Mouse (Mus musculus) hematopoietic stem cell, adult 5-6 weeks (primary cell): ENCODE data around the gene Emp2. TPM values are rescaled to one million over a fixed set of nuclear protein-coding genes. Genes with fewer than 3 reads are reported as not detected.

Experiments used
- ATAC-seq, 2 experiments: fragments of 125-278 bp in 1 of 2; replicated peaks in 1 of 2; 2 replicates each; pipeline ENCODE4 v1.8.0; 2016 to 2017; ENCODE audit warnings: inconsistent platforms in 2 of 2, mild to moderate bottlenecking in 2 of 2, moderate number of reproducible peaks in 2 of 2, low read depth in 1 of 2, moderate TSS enrichment in 1 of 2; ENCODE audit not compliant: low FRiP score in 2 of 2, poor library complexity in 2 of 2, severe bottlenecking in 2 of 2, insufficient read depth in 1 of 2, low TSS enrichment in 1 of 2
- total RNA-seq: library from RNA; stranded (forward); fragments of 172-1452, 232-1000 nt; gene quantifications from 2 replicates; pipeline ENCODE4 v1.2.3, GENCODE M21; 2017

Gene Emp2
- 0.19 and 0.55 TPM in 2 replicates for total RNA-seq

DNA sequence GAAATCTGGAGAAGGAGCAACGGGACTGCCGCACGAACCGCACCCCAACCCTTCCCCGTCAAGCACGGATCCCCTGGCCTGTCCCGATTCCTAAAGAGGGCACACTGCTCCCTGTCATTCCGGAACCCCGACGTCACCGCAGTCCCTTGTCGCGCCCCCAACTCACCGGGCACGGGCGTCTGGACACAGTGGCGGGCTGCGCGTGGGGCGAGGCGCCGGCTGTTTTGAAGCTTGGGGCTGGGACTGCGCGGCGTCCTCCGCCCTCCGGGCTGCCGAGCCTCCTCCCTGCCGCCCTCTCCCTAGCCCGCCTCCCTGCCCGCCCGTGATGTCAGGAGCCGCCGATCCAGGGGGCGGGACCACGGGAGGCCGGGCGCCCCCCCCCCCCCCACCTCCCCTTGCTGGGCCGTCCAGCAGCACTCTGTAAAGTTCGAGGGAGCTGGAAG is at the start of gene Emp2:
TSS of gene Emp2 (minus strand) at position 323 of the 443 bp plus-strand sequence.
- peak; percentile 50 to 59; a peak in 3 of 4 replicates for ATAC-seq

DNA sequence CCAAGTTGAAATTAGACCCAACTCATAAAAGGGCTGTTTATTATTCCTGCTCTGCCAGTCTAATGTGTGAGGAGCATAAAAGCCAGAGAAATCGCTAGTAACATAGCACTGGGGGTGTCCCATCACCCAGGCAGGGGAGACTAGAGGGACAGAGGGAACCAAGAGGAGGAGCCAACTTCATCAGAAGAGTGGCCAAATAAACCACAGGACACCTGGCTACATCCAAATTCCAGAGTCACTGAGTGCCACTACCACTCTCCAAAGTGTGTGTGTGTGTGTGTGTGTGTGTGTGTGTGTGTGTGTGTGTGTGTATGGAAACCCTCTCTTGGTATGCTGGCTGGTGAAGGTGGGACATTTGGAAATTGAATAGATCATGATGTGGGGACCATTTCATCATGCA is 49.3 kb upstream of the Emp2 start:
- ATAC-seq = no peak

DNA sequence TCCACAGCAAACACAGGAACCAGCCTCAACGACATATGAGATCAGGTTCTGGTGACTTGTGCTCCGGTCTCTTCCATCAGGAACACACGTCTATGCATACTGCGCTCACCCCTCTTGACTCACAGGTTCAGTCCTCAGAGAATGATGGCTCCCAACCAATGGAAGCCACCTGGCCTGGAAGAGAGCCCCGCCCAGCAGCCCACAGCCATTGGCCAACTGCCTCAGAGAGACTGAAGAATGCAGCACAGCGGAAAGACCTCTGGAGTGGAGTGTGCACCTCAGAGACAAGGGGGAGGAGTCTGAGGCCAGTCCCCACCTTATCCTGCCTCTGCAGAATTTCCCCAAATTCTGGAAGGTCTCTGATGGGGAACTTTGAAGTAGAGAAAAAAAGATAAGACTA is 45.5 kb upstream of the Emp2 start:
- no peak for ATAC-seq

DNA sequence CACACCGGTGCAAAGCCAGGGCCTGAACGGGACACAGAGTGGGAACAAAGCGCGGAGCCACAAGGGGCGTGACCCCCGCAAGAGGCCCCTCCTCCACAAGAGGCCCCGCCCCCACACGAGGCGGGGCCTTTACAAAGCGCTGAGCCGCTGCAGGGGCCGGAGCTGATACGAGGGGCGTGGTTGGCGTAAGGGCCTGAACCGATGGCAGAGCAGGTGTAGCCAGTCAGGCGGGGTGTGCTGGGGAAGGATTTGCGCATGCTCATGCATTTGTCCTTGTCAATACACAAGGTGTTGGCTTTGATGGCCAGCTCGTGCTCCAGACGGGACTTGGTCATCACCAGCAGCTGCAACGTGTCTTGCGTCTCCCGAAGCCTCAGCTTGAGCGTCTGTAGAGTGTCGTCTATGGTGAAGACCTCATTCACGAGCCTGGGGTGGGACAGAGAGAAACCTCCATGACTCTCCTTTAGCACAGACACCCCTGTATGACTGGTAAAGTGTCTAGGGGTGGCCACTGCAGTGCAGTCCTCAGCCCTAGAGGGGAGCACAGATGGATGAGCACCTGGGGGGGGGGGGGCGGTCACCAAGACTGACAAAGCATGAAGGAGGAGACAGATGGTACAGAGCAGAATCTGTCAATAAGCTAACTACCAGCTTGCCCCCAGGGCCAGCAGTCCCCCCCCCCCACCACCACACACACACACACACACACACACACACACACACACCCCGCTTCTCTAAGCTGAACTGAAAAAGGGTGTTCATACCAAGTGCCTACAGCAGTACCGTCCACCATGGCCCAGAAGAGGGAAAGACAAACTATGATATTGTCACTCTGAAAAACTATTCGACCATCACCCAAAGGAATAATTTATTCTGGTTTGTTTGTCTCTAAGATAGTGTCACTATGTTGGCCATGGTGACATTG is 44.5 kb upstream of the Emp2 start:
- peak; percentile 78 to 82 for ATAC-seq

DNA sequence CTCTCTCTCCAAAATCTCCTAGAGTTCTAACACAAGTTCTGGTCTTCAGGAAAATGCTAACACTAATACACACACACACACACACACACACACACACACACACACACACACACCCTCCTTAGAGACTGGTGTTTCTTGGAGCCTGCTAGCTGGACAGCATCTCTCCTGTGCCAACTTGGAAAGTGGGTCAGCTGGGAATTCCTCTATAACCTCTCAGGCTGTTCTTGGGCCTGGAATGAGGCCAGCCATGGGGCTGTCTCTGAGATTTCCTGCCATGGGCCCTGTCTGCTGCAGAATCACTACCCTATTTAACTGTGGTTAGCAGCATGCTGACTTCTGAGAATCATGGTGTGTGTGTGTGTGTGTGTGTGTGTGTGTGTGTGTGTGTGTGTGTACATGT is 41.2 kb upstream of the Emp2 start:
- no peak for ATAC-seq

DNA sequence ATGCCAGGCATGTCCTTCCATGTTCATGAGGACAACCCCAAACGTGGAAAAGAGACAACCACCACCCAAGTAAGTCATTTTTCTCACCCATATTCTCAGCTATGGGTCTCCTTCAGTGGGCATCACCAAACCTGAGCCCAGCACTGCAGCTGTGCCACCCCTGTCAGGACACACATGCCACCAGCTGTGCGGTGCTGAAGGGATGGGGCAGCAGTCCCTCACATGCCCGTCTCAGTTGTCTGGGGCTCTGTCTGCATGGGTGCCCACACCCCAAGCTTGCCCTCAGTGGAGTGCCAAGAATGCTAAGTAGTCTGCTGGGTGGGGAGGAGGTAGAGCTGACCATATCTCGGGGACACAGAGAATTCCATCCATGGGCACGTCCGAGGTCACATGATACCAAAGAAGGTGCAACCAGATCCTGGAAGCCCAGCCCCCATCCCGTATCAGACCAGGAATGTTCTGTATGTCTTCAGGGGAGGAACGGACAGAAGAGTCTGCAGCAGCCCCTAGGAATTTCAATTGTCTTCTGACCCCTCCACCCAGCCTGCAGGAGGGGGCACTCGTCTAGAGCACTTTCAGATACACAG is 37.4 kb upstream of the Emp2 start:
- ATAC-seq = no peak

DNA sequence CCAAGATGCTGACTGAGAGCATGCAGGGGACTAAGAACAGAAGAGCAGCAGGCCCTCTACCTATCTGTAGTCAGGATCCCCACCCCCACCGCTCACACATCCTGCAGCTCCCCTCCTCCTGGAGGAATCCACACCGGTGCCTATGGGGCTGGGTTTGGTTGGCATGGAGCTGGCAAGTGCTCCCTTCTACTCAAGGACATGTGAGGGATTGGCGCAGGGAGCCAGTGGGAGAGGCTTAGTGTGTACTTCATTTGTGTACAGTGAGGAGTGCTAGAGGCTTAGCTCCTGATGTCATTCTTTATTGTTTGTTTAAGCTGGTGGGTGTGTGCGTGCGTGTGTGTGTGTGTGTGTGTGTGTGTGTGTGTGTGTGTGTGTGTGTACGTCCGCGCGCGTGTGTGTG is 36.1 kb upstream of the Emp2 start:
- no peak for ATAC-seq

DNA sequence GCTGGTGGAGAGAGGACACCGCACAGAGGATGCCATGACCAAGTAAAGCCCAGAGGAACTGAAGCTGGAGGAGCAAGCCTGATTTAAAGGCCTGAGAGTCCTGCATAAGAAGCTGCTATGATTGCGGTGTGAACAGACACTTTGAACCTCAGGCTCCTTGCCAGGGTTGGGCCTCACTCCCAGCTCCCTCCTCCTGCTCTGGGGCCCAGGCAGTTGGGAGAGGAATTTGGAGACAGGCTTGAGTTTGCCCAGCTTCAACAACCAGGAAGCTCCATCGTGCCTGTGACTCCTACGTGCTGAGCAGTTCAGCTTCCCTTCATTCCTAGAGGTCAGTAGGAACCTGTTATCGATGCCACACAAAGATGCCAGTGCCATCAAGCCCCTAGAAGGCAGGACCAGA is 35.7 kb upstream of the Emp2 start:
- ATAC-seq = no peak

DNA sequence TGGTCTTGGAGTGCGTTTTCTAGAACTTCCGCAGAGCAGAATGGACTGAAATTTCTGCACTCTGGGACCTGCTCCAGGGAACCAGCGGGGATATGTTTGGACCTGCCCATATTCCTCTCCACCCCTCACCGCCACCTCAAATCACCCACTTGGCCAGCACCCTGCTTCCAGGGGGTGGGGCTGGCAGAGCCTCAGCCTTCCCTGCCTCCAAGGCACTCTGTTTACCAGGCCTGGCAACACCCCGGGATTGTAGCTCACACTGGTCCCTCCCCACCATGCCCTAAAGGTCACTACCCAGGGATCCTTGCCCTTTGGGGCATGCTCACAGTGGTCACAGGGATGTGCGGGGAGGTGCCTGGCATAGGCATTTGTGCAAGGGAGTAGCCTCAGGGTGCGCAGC is 33.8 kb upstream of the Emp2 start:
- no peak for ATAC-seq

DNA sequence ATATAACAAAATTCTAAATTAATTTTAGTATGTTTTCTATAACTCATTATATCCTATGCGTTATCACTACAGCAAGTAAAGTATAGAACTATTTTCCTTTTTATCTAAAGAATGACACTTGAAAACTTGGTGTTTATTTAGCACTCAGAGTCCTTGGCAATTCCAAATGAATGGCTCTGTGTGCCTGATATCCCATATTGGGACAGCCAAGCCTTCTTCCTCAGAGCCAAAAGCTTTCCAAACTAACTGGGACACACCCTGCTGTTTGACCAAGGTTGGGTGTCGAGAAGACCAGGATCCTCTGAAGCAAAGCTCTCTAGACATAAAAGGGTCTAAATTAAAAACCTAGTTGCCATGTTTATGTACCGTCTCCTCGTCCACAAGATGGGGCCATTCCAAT is 27.3 kb upstream of the Emp2 start:
- no peak for ATAC-seq

DNA sequence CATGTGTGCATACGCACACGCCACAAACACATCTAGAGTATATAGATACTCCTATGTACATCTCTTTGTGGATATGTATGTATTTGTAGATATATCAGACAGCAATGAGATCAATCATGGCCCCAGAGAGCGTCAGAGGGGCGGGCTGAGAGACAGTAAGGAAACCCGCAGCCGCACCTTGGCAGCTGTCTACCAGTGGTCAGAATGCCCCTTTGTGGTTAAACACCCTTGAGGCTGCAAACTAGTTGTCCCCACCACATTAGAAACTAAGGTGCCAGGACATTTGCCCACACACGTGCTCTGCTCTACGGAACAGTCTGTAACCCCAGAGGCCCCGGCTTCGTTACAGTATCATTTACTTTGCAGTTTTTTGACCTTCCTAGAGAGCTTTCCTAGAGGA is 26.2 kb upstream of the Emp2 start:
- ATAC-seq = no peak

DNA sequence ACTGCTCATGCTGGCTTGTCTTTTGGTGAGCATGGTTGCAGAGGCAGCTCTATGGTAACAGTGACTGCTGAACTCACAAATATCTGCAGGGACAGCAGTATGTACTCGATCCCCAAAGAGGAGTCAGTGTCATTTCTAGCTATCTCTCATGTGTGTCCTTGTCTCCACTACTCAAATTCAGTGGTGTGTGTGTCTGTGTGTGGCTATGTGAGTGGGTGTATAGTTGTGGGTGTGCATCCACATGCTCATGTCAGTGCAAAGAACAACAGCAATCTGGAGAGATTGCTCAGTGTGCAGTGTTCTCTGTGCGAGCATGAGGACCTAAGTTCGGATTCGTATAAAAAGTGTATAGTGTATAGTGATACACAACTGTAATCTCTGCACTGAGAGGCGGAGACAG is 24.8 kb upstream of the Emp2 start:
- no peak for ATAC-seq

DNA sequence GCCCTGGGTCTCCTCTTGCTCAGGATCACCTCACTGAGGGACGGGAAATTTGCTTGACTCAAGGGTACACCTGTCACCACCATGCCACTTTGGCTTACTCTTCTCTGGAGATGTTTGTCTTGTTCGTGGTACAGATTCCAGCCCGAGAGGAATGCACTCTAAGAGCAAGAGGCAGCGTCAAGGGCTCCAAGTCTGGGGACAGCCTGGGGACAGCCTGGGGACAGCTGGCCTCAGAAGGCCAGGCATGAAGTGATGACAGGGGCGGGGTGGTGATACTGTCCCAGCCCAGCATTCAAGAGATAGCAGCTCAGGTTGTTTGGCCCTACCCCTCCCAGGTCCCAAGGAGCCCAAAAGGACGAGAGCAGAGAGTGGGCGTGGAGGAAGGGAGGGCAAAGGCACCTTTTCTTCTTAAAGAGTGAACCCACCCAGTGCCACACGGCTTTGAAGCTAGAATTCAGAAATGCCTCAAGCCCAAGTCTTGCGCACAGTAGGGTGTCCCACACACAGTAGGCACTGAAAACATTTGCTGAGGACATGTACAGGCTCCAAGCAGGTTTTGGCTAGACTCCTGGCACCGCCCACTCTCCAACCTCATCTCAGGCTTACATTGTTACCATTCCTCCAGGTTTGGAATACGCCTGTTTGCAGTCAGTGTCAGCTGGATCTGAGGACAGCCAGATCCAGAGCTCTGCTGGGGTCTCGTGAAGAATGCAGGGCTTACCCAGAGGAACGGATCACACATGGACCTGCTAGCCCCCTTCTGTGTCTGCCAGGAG is 23.8 kb upstream of the Emp2 start:
- no peak for ATAC-seq

DNA sequence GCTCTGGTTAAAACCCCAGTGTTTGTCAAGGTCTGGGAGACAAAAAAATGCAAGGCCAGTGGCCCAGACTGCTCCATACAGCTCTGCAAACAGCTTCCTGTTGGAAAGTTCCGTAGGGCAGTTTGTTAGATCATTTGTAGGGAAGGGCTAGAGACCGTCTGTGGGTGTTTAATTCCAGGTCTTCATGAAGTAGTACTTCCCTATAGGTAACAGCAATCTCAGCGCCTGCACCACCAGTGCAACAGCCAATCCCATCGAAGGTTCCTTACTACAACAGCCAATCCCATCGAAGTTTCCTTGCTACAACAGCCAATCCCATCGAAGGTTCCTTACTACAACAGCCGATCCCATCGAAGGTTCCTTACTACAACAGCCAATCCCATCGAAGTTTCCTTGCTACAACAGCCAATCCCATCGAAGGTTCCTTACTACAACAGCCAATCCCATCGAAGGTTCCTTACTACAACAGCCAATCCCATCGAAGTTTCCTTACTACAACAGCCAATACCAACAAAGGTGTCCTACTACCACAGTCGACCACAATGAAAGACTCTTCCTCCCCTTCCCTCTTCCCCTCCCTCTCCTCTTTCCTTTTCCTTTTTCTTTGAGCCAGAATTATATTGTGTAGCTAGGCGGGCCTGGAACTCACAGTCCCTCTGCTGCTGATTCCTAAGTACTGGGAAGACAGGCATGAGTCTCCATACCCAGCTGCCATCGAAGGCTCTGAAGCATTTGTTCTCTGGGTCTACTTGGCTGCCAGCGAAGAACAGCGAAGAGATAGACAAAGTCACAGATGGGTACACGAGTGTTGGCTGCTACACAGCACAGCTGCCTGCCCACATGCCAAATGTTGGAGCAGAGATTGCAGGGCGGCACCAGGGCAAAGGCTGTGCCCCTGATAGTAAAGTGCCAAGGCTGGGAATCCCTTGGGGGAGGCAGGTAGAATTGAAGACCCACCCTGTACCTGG is 23.0 kb upstream of the Emp2 start:
- no peak for ATAC-seq

DNA sequence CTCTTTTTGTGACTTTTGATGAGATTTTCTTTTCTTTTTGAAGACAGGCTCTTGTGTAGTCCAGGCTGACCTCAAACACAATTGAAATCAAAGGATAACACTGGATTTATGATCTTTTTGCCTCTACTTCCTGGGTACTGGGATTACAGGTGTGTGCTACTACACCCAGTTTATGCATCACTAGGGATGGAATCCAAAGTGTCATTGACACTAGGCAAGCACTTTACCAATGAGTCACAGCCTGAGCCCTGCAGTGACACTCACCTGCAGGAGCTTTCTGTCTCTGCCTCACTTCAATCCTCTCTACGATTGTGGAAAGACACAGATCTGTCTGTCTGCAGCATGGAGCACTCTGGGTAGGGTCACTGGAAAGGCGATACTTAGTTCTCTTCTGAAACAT is 22.2 kb upstream of the Emp2 start:
- no peak for ATAC-seq

DNA sequence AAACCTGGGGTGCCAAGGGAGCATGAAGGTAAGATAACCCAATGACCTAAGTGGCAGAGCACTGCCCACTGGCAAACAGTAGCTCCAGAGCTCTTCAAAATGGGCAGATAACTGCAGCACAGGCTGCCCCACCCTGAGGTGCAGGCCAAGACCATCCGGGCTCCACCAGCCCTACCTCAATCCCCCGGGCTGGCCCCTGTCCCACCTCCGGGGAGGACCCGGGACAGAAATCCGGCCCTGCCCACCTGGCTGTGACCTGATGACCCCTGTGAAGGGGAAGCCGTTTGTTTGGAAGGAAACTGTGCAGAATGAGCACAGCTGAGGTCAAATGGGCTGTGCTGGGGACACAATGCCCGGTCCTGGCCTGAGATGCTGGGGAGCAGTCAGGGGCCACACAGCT is 19.0 kb upstream of the Emp2 start:
- no peak for ATAC-seq
